Mouse (Mus musculus): ENCODE data around the gene Rasgrp4.

DNA sequence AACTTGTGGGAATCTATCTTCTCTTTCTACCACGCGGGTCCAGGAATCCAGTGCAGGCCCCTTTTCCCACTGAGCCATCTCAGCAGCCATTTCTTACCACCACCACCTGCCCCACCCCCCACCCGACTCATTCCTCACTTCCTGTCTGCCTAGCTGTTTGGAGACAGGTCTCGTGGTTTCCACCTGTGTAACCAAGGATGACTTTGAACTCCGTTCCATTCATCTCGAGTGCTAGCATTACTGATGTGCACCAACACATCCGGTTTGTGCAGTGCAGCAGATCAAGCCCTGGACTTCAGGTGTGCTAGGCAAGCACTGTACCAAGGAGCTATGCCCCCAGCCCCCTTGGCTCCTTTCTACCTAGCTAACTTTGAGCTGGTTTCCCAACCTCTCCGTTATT is 6.8 kb downstream of the Rasgrp4 start:
- TF ChIP-seq CTCF (IDR thresholded peaks at IDR 0.05; ENCODE audit: borderline replicate concordance, insufficient read depth, low read depth, low read length) = no peak
- no peak for TF ChIP-seq POLR2A (IDR thresholded peaks at IDR 0.05; ENCODE audit: borderline replicate concordance, insufficient read depth, low read length)

Data from cerebellum, adult 2 months (tissue).